Mouse (Mus musculus) liver, embryonic 11.5 days (tissue): ENCODE results near the gene Ttc1. TPM values are rescaled to one million over a fixed set of nuclear protein-coding genes. Genes with fewer than 3 reads are reported as not detected.

Experiments used
- ATAC-seq: fragments of 200-750 bp; cut with Nextera tagmentation; replicated peaks from 2 replicates; pipeline ENCODE4 v1.8.0; 2017; ENCODE audit warnings: moderate number of reproducible peaks, mild to moderate bottlenecking, moderate TSS enrichment, moderate library complexity; ENCODE audit not compliant: low FRiP score
- DNase-seq: peaks from one replicate; pipeline ENCODE4 v3.0.0-alpha.2; 2017; ENCODE audit warnings: low spot score
- H3K27ac ChIP-seq: fragments of 300-500 bp; sonication (generic); 2 replicates; pipeline ENCODE4 v1.5.1; 2014; ENCODE audit warnings: mild to moderate bottlenecking, low read depth, low read length, control low read depth
- H3K27me3 ChIP-seq: fragments of 300-500 bp; sonication (generic); replicated peaks from 2 replicates; pipeline ENCODE4 v1.6.1; 2014; ENCODE audit warnings: low read length, mixed read lengths; ENCODE audit not compliant: control insufficient read depth, insufficient read depth
- H3K36me3 ChIP-seq: fragments of 300-500 bp; sonication (generic); 2 replicates; pipeline ENCODE4 v1.6.1; 2014; ENCODE audit warnings: mild to moderate bottlenecking, low read length, moderate library complexity, mixed read lengths; ENCODE audit not compliant: control insufficient read depth, insufficient read depth
- H3K4me1 ChIP-seq: fragments of 300-500 bp; sonication (generic); replicated peaks from 2 replicates; pipeline ENCODE4 v1.6.1; 2014; ENCODE audit warnings: low read length, mixed read lengths; ENCODE audit not compliant: control insufficient read depth, insufficient read depth
- H3K4me2 ChIP-seq: fragments of 300-500 bp; sonication (generic); 2 replicates; pipeline ENCODE4 v1.6.1; 2014; ENCODE audit warnings: mild to moderate bottlenecking, control low read depth, moderate library complexity
- H3K4me3 ChIP-seq: fragments of 300-500 bp; sonication (generic); 2 replicates; pipeline ENCODE4 v1.5.1; 2014; ENCODE audit warnings: low read depth, low read length, control low read depth
- H3K9ac ChIP-seq: fragments of 300-500 bp; sonication (generic); 2 replicates; pipeline ENCODE4 v1.6.1; 2014; ENCODE audit warnings: low read depth, low read length, control low read depth
- H3K9me3 ChIP-seq: fragments of 300-500 bp; sonication (generic); 2 replicates; pipeline ENCODE4 v1.6.1; 2016; ENCODE audit warnings: low read length, inconsistent platforms, mixed read lengths; ENCODE audit not compliant: control insufficient read depth
- WGBS: fragments of 180-500 bp; shearing (Covaris S2); extraction: QIAGEN DNeasy Blood & Tissue Kit; methylation state at CpG from one replicate; pipeline ENCODE4 v1.1.7; 2014; 5-methylcytosine and 5-hydroxymethylcytosine counted together
- polyA plus RNA-seq: library from polyadenylated mRNA; unstranded; fragments of >200 nt; fragmentation: Nextera tagmentation; extraction: Ambion mirVana; gene quantifications from 2 replicates; pipeline ENCODE4 v1.2.1, GENCODE M21; 2014

Ttc1 gene
- 75.4 and 76.1 TPM in 2 replicates for polyA plus RNA-seq

DNA sequence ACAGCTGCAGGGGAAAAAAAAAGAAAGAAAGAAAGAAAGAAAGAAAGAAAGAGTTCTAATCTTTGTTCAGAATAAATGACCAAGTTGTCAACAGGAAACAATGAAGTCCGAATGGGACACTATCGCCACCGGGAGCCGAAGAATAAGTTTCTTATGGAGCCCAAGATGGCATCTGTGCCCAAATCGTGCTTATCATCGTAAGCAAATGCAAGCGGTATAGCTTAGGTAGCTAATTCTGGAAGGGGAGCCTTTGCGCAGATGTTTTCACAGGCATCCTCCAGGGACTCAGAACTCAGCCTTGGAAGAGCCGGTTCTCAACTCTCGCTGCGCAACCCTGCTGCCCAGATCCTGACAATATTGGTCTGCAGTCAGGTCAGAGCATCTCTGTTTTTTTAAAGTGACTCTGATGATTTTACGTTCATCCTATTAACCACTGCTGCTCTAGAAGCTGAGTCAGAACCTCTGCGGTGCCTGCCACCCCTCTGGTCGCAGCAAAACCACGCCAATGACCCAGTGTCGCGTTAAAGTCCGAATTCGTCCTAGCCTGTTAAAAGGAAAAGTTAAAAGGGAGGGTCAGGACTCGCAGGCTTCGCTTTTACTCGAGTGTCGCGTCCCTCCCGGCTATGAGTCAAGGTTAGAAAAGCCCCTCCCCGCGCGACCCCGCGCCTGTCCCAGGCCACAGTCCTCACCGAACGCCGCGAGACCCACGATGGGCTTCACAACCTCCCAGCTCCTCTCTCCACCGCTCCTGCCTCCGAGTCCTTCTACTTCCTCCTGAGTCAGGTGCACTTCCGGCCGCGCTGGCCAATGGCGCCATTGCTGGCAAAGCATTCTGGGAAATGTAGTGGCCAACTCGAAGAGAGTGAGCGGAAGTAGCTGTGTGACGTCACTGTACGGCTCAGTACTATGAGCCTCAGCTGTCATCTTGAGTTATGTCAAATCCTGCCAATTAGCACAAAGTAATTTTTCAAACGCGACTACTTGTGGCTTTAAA lies at the start of gene Ttc1:
Ttc1 (minus strand) TSS at position 776 of the 994 bp plus-strand sequence.
- ATAC-seq (peak; percentile 99), DNase-seq (peak; percentile 90)
- peak within 1 kb of the TSS; percentile 87 for H3K4me3 ChIP-seq
- WGBS, result 3% methylated on average over 47 of the region's 47 CpGs
- H3K36me3 ChIP-seq, result peaks cover 3% of the 10 kb centered on the region; the same call in 1 of the 2 replicates
- H3K4me1 ChIP-seq, result peaks cover 6% of the 10 kb centered on the region; the same call in 1 of the 2 replicates
- no peaks in the 10 kb centered on the region for H3K27me3 ChIP-seq
- peak within 1 kb of the TSS; percentile 81 for H3K4me2 ChIP-seq
- H3K27ac ChIP-seq, result peak within 1 kb of the TSS; percentile 55
- no peaks in the 10 kb centered on the region for H3K9me3 ChIP-seq
- peak within 1 kb of the TSS; percentile 83 for H3K9ac ChIP-seq

DNA sequence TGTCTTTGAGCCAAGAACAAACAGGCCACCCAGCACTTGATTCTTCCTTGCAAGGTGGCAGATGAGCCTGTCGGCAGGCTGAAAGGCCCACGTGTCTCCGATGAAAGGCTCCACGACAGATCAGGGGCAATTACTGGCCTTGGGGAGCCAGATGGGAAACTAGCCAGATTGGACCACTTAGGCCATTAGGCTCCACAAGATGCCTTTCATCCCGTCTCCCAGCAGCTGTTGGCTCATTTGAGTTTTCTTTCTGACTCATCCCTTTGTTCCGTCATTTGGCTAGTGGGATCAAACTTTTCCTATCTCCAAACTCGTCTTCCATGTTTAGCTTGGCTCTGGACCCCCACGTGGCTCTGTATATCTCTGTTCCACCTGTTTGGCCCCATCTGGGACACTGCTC lies 48.2 kb upstream of the Ttc1 start:
- WGBS, result 64% methylated on average over 8 of the region's 8 CpGs

DNA sequence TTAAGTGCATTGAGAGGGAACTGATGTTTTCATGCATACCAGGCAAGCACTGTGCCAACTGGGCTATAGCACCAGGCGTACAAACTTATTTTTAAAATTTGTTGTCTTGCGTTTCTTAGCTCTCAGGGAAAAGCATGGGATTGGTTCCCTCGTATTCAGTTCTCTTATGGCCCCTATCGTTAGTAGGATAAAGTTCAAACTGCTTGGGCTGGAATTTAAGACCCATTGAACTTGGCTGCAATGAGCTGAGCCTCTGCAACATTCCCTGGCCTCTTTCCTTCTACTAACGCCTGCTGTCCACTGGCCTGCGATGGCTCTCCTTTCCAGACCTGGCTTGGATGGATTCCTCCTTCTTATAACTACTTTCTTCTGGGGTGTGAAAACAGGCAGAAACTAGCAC lies 42.6 kb upstream of the Ttc1 start:
- H3K4me3 ChIP-seq, result no peak overlapping the region
- H3K36me3 ChIP-seq, result no peaks in the 10 kb centered on the region
- 80% methylated on average over 6 of the region's 6 CpGs for WGBS
- no peaks in the 10 kb centered on the region for H3K27me3 ChIP-seq
- H3K4me2 ChIP-seq, result no peak overlapping the region
- DNase-seq (no peak), ATAC-seq (no peak)
- H3K9ac ChIP-seq, result no peak overlapping the region
- no peak overlapping the region for H3K27ac ChIP-seq
- no peaks in the 10 kb centered on the region for H3K4me1 ChIP-seq
- no peaks in the 10 kb centered on the region for H3K9me3 ChIP-seq

More for the DNA sequence above, 48.2 kb upstream of the Ttc1 start:
- no peak overlapping the region for H3K4me3 ChIP-seq
- ATAC-seq, result no peak
- DNase-seq, result no peak
- no peaks in the 10 kb centered on the region for H3K9me3 ChIP-seq
- H3K9ac ChIP-seq, result no peak overlapping the region
- H3K27ac ChIP-seq, result no peak overlapping the region
- H3K4me2 ChIP-seq, result no peak overlapping the region
- no peaks in the 10 kb centered on the region for H3K27me3 ChIP-seq
- no peaks in the 10 kb centered on the region for H3K4me1 ChIP-seq
- H3K36me3 ChIP-seq, result no peaks in the 10 kb centered on the region

DNA sequence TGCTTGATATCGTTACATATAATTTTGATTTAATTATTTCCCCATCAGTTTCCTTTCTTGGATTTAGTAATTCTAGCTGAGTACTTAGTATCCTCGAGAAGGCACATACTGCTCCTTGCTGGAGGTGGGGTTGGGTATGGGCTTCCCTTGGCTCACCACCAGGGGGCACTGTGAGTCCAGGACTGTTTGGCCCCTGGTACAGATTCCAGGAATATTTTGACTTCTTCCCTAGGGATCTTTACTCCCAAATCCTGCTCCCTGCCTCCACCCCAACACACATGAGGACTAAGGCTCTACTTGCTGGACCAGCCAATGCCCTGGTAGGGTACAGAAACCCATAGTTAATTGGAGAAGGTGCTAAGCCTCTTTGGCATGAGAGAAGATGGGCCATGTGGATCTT lies 36.0 kb upstream of the Ttc1 start:
- no peak overlapping the region for H3K4me3 ChIP-seq
- WGBS, result 14% methylated on average over 2 of the region's 2 CpGs
- no peaks in the 10 kb centered on the region for H3K4me1 ChIP-seq
- no peak overlapping the region for H3K27ac ChIP-seq
- H3K4me2 ChIP-seq, result no peak overlapping the region
- H3K9me3 ChIP-seq, result no peaks in the 10 kb centered on the region
- no peak overlapping the region for H3K9ac ChIP-seq
- no peaks in the 10 kb centered on the region for H3K36me3 ChIP-seq
- ATAC-seq (no peak), DNase-seq (peak; percentile 53)
- H3K27me3 ChIP-seq, result no peaks in the 10 kb centered on the region

DNA sequence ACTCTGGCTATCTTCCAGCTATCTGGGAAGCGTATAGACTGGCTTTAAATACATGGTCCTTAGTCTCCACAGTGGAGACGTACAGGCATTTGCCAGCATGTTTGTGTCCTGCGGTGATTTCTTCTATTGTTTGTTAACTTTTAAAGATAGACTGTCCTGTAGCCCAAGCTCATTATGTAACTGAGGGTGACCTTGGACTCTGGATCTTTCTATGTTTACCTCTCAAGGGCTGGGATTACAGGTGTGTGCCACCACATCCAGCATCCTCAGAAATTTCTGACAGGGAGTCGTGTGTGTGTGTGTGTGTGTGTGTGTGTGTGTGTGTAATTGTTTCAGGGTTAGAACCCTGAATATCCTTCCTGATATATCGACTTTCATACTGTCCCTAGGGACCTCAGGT lies 35.3 kb upstream of the Ttc1 start:
- Histone ChIP-seq H3K36me3 (no peaks in the 10 kb centered on the region), H3K27me3 (no peaks in the 10 kb centered on the region), H3K4me3 (no peak overlapping the region), H3K4me2 (no peak overlapping the region), H3K9ac (no peak overlapping the region), H3K27ac (no peak overlapping the region), H3K4me1 (no peaks in the 10 kb centered on the region), H3K9me3 (no peaks in the 10 kb centered on the region)
- WGBS, result 68% methylated on average over 5 of the region's 5 CpGs
- ATAC-seq (no peak), DNase-seq (no peak)

DNA sequence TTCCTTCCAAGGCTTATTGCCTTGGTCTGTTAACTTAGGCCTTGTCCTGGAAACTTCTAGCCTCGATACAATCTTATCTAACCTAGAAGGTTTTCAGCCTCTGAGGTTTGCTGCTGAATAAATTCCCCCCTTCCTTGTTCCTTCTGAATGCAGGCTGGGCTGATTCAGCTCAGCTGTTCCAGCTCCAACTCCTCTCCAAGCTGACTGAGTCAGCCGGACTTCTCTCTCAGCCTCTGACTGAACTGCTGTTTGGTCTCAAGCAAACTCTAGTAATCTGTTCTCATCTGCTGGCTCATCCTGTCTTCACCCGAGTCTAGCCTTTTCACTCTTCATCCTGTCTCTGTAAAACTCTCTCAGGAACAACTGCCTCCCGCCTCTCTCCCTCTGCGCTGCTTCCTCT lies 31.7 kb upstream of the Ttc1 start:
- no peak for DNase-seq
- WGBS, result 49% methylated on average over 5 of the region's 5 CpGs

DNA sequence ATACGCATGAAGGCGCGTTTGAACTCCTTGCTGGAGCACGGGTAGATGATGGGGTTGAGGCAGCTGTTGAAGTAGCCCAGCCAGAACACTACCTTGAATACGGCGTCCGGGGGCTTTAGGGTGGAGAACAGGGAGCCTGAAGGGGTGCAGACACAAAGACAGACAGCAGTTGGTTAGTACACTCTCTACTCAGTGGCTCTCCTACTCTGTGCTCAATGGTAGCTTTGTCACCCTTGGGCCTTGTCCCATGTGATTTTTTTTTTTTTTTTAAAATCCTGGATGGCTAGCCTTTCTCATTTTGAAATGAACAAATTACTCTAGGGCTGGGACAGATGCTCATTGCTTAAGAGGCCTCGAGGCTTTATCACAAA lies 28.5 kb upstream of the Ttc1 start:
- no peaks in the 10 kb centered on the region for H3K4me1 ChIP-seq
- peaks cover 19% of the 10 kb centered on the region for H3K27me3 ChIP-seq
- no peaks in the 10 kb centered on the region for H3K9me3 ChIP-seq
- no peak for DNase-seq
- no peaks in the 10 kb centered on the region for H3K36me3 ChIP-seq
- H3K4me2 ChIP-seq, result peak overlapping the region; percentile 67
- WGBS, result 29% methylated on average over 8 of the region's 8 CpGs
- no peak for ATAC-seq
- no peak overlapping the region for H3K27ac ChIP-seq
- H3K4me3 ChIP-seq, result peak overlapping the region; percentile 39
- H3K9ac ChIP-seq, result no peak overlapping the region

More for the DNA sequence above, 31.7 kb upstream of the Ttc1 start:
- Histone ChIP-seq H3K9ac (no peak overlapping the region), H3K4me1 (no peaks in the 10 kb centered on the region), H3K36me3 (no peaks in the 10 kb centered on the region), H3K4me2 (no peak overlapping the region), H3K27me3 (peaks cover 18% of the 10 kb centered on the region), H3K27ac (no peak overlapping the region), H3K9me3 (no peaks in the 10 kb centered on the region), H3K4me3 (no peak overlapping the region)
- no peak for ATAC-seq

DNA sequence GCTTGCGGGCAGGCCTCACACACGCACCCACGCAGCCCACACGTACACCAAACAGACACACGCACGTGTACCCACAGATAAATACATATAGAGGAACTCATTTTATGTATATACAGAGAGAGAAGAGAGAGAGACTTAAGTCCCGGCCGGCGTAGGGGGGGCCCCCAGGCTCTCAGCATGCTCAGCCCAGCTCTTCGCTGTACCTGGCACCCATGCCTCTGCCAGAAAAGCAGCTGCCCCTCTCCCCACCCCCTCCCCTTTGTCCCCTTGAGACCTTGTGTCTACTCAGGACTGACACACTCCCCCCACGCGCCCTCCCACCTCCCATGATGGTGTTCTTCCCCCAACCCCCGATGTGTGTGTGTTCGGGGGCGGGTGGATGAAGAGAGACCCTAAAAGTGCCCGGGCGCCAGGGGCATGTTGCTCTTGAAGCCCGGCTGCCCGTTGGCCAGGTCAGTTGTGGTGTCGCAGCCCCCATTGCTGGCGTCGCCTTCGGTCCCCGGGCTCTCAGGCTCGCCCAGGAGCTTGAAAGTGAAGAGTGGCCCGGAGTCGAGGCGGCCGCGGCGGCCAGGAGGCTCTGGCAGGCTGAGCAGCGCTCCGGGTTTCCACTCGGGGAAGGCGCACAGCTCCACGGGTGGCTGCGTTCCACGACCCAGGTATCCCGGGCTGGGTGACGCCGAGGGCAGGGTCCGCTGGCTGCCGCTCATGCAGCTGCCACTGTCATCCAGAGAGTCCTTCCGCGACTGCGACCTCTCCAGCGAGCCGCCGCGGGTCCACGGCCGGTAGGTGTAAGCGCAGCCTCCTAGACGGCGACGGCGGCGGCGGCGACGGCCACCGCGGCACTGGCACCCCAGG lies 27.9 kb upstream of the Ttc1 start:
- peak overlapping the region; percentile 67 for H3K4me2 ChIP-seq
- H3K9ac ChIP-seq, result no peak overlapping the region
- peak; percentile 57 for DNase-seq
- no peak overlapping the region for H3K27ac ChIP-seq
- no peaks in the 10 kb centered on the region for H3K9me3 ChIP-seq
- no peaks in the 10 kb centered on the region for H3K4me1 ChIP-seq
- 15% methylated on average over 63 of the region's 63 CpGs for WGBS
- ATAC-seq, result no peak
- H3K27me3 ChIP-seq, result peaks cover 19% of the 10 kb centered on the region
- peak overlapping the region; percentile 39 for H3K4me3 ChIP-seq
- H3K36me3 ChIP-seq, result no peaks in the 10 kb centered on the region
